Mouse (Mus musculus) layer of hippocampus, postnatal 25 days (tissue): ENCODE results near the gene Lix1l. TPM values are rescaled to one million over a fixed set of nuclear protein-coding genes. Genes with fewer than 3 reads are reported as not detected.

ENCODE experiments used
- DNase-seq, 2 experiments: peaks; one replicate each; pipeline ENCODE4 v3.0.0; 2022; ENCODE audit warnings: mixed read lengths in 2 of 2, low spot score in 1 of 2; ENCODE audit errors: extremely low spot score in 1 of 2
- total RNA-seq, 2 experiments: library from RNA; stranded (reverse); gene quantifications; 2 replicates each; pipeline ENCODE4 v1.2.3; 2021

Gene Lix1l
- total RNA-seq, 2 experiments from 2014 or later: 29.2 to 29.4 TPM

GRCm38 (mm10) chr3:96668424-96669067, 67.6 kb downstream of the Lix1l start:
- DNase-seq: no peak

DNA sequence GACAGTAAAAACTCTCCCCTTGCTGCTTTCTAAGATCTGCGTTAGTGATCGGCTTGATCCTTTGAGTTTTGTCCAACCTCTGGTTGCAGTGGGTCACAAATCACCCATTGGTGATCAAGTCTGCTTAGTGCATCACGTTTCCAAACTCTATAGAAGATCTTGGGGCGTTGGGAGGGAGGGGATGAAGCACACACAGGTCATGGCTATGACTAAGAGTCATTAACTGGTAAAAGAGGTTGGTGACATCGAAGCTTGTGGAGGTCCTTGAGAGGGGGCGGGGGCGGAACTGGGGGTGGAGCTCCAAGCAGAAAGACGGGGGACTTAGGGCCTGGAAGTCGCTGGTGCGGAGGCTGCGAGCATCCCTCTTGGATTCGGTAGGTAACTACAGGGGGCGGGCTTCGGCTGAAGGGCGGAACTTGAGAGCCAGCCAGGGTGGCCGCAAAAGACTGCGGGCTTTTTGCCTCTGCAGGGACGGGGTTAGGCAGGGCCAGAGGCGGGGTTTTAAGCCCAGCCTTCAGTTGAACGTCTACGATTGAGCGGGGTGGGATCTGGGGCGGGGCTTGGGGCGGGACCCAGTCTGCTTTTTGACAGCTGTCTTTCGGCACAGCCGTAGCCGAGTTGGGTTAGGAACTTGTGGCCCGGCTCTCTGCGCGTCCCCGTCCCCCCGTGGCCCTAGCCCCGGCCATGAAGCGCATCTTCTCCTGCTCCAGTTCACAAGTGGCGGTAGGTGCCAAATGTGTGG, 68.9 kb downstream of the Lix1l start, which contains the start of gene Ankrd35:
Gene Ankrd35 (plus strand): TSS at position 405 of the 742 bp plus-strand sequence.
- DNase-seq: peak; percentile 40 to 47

DNA sequence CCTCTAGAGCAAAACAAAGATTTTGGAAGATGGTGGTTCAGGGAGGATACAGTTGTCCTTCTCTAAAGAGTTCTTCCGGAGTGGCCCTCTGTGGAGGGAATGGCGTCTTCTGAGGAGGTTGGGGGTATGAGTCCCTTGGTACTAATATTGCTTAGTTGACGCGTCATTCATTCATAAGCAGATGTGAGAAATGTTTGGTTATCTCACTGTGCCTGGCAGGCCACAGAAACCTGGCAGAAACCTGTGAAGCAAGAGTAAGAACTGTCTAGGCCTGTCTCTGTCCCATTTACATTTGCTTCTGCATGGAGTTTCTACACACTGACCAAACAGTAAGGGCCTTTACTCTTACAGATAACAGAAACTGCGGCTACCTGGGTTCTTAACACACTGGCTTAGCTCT, 70.6 kb downstream of the Lix1l start:
- DNase-seq: no peak

DNA sequence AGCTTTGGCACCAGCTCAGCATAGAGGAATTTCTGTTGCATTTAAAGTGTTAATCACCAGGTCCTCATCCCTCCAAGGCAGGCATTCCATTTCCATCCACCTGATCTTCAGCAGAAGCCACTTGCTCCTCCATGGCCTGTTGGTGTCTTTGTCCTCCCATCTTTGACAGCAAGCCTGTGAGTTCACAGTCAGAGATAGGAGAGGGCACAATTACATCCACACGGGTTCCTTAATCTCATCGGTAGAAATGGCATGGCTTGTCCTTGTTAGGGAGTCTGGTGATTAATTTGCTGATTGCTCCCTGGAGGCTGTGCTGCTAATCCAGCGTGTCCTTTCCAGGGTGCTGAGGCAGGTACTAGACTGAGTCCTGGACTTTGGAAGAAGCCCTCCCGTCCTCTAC, 72.6 kb downstream of the Lix1l start:
- DNase-seq: no peak

GRCm38 (mm10) chr3:96674442-96674841, 73.5 kb downstream of the Lix1l start:
- DNase-seq: no peak

- DNase-seq: no peak
These were observed 74.2 kb downstream of the Lix1l start for GRCm38 (mm10) chr3:96675171-96675570.

DNA sequence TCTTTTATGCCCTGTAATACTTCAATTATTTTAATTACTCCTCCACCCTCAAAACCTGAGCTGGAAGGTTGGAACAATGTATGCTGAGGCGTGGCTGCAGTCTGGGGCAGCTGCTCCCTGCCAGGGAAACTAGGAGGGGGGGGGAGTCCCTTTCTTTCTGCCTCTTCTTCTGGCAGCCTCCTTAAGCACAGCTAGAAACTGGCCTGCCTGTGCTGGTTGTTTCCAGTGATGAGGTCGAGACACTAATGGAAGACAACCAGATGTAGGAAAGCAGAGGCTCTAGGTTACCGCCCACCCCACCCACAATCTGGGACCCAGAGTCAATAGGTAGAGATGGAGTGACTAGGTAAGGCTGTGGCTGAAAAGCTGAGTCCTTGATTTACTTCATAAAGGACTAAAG, 74.7 kb downstream of the Lix1l start:
- no peak for DNase-seq

Other genes starting within 250 kb of the Lix1l start
- not detected for gene BC107364, start 148.8 kb upstream of the Lix1l start, total RNA-seq
- under 1 TPM in 1 of 2 experiments, not detected in 1; 0.12 TPM for gene Hfe2, start 76.0 kb upstream of the Lix1l start, total RNA-seq
- gene Txnip, start 43.2 kb upstream of the Lix1l start, total RNA-seq: 10 to 100 TPM; 20.7 to 25.0 TPM
- gene Gm16253, start 24.2 kb upstream of the Lix1l start, total RNA-seq: not detected
- 10 to 100 TPM; 23.8 to 29.7 TPM for gene Polr3gl, start 7.0 kb upstream of the Lix1l start, total RNA-seq
- 10 to 100 TPM; 50.9 to 62.3 TPM for gene Ankrd34a, start 4.5 kb upstream of the Lix1l start, total RNA-seq
- gene Rbm8a, start 28.8 kb downstream of the Lix1l start, total RNA-seq: 10 to 100 TPM; 48.4 to 51.7 TPM
- 10 to 100 TPM; 55.3 to 57.3 TPM for gene Pex11b, start 34.2 kb downstream of the Lix1l start, total RNA-seq
- gene Gm42957, start 34.3 kb downstream of the Lix1l start, total RNA-seq: under 1 TPM; 0.31 to 0.37 TPM
- 1 to 10 TPM; 1.1 to 1.7 TPM for gene Itga10, start 44.4 kb downstream of the Lix1l start, total RNA-seq
- gene Ankrd35, start 69.0 kb downstream of the Lix1l start, total RNA-seq: 1 to 10 TPM; 5.3 to 6.2 TPM
- 10 to 100 TPM; 24.6 to 27.0 TPM for gene Pias3, start 95.2 kb downstream of the Lix1l start, total RNA-seq
- gene Nudt17, start 107.4 kb downstream of the Lix1l start, total RNA-seq: 10 to 100 TPM; 13.2 to 16.7 TPM
- 10 to 100 TPM; 24.7 to 24.9 TPM for gene Polr3c, start 126.5 kb downstream of the Lix1l start, total RNA-seq
- gene Rnf115, start 126.5 kb downstream of the Lix1l start, total RNA-seq: 10 to 100 TPM; 56.0 to 62.3 TPM
- under 1 TPM; 0.22 to 0.35 TPM for gene Pdzk1, start 228.1 kb downstream of the Lix1l start, total RNA-seq
- gene Cd160, start 228.2 kb downstream of the Lix1l start, total RNA-seq: not detected